Mouse (Mus musculus) CH12F3 (cell line): ENCODE results near the gene Stat3.

Experiments
- in situ Hi-C: fragments of 300-500 bp; cut with MboI; formaldehyde crosslinking; loops from 2 replicates; pipeline ENCODE4 v1.14.3; 2020; ENCODE audit warnings: low sequenced_read_pairs

The Stat3 gene

DNA sequence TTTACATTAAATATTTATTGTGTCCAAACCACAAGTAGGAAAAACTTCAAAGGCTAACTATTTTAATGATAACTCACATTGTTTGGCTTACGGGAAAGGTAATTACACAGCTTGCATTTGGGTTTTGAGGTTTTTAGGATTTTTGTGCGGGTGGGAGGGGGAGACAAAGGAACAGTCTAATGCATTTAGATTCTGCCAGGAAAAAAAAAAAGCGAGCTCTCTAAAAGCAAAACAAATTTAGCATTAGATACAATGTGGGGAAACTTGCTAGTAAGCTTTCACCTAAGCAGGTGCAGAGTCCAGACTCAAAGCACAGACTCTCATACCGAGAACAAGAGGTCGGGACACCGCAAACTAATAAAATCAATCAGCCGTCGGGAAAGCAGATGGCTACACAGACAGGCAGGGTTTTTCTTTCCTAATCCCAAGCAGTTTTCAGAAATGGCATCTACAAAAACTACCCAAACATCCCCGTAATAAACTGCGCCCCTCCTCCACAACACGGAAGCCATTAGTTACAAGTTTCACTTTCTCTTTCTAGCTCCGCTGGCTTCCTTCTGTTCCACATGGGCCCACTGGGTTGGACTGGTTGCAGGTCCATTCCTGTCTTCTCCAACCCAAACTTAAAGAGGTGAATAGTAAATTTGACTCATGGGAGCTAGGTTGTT lies 8.0 kb downstream of the Stat3 start:
- in situ Hi-C loops, result loop anchor here (5.0 kb wide), 1 partner anchor 34 kb away; no protein-coding TSS in a partner anchor

DNA sequence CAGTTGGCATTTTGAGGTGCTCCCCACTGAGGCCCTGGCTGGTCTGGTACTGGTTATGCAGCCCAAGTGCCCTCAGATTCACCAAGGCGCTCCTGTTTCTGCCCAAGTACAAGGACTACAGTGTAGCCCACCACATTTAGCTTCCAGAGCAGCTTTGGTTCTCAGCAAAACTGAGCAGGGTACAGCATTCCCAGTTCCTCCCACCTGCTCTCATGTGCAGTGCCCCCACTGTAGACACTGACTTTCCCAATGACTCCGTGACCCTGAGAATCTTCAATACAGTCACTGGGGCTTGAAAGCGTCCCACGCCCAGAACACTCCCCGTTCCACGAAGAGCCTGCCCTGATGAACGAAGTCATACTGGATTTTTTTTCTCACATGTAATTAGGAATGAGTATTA lies 8.7 kb downstream of the Stat3 start:
- in situ Hi-C loops, result loop anchor here (5.0 kb wide), 1 partner anchor 33 kb away; no protein-coding TSS in a partner anchor

DNA sequence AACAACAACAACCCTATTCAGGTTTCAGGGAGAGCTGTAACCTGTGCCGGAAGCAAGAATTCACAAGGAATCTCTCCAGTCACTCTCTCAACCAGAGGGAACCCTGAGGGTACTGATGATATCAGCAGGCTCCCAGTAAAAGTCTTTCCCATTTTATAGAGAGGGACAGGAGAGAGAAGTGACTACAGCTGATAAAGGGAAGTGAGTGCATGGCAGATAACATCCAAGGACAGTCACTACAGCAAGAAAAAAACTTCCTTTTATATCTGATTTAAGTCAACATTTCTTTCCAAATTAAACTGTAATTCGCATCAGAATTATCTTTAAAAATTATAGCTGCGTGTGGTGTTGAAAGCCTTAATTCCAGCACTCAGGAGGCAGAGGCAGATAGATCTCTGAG lies 12.0 kb downstream of the Stat3 start:
- in situ Hi-C loops, result no loop called here

DNA sequence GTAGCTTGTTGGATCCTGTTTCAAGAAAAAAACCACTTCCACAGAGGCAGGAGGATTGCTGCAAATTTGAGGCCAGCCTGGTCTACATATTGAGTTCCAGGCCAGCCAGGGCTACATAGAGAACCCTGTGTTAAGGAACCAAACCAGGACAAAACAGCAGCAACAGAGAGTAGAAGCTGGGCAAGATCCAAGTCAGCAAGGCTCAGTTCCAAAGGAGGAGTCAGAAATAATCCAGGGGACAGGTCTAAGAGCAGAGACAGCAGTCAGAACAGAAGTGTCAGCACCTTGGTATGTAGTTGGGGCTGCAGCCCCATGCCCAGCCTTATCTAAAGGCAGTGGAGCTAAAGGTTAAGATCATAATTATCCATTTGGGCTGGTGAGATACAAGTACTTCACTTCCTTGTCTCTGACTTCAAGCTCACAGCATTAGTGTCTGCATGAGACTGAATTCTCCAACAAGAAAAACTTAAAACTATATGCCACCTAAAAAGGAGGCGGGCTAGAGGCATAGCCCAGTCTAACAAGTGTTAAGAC lies 14.9 kb downstream of the Stat3 start:
- in situ Hi-C loops, result no loop called here

DNA sequence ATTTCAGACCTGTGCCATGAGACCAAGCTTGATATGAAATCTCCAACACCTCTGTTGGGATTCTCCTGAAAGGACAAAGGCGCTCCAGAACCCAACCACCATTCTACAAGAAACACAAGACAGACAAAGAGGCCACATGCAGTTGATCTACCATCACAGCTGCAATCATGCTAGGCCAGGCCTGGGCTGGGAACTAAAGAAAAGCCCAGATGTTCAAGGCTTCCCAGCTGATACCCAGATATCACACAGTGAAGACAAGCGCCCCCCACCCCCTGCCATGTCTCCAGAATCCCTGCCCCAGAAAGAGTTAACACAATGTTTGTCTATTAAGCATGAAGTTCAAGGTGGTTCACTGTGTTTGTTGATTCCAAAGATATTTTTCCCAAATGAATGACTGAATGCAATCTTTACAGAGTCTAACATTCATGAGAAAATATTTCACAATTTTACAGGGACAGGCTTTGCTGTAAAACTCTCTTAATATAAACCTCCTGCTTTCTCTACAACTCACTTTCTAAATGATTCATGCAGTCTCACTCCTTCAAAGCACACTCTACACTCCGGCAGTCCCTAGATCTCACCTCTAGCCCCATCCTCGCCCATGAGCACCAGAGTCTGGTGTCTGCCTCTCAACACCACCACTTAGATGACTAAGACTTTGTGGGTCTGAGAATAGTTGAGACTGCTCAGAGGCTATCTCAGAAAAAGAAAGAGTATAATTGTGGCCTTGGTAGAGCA lies 18.3 kb downstream of the Stat3 start:
- in situ Hi-C loops, result no loop called here

DNA sequence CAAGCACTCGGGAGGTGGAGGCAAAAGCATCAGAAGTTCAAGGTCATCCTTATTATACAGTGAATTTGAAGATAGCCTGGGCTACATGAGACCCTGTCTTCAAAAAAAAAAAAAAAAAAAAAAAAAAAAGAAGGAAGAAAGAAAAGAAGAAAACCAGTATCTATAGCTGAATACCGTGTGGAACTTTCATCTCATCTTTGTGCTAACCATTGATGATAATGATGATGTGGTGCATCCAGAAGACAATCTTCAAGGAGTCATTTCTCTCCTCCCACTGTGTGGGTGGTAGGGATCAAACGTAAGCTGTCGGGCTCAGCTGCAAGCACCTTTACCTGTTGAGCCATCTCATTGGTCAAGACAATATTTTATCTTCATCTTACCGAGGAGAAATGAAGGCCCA lies 21.3 kb downstream of the Stat3 start:
- in situ Hi-C loops, result no loop called here

DNA sequence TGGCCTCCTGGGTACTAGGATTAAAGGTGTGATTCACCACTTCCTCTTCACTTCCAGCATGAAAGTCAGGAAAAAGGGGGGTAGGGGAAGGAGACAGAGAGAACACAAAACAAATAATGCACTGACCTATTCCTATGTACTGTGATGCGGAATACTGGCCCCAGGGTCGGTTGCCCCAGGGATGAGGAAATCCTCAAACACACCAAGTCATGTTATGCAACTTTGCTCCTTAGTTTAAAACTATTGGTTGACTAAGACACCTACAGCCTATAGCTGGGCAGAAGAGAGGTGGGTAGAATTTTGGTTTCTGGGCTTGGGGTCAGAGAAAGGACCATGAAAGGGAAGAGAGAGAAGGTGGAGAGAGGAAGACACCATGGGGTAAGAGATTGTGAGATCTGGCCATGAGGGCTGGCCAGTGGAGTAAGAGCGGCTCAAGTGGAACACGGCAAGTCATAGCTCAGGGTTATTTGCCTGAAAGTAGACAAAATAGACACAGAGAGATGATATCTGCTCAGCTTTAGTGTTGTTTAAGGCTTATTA lies 22.8 kb downstream of the Stat3 start:
- in situ Hi-C loops, result no loop called here

DNA sequence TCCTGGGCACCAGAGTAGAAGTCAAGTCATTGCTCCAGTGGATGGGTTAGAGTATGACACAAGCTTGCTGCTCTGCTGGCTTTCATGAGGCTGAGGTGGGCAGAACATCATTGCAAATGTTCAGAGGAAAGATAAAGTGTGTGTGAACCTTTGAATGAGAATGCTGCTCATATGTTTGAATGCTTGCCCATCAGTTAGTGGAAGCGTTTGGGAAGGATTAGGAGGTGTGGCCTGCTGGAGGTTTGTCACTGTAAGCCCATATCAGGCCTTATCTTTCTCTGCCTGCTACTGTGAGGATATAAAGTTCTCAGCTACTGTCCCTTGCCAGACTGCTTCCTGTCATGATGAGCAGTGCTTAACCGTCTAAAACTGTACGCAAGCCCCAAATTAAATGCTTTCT lies 24.3 kb downstream of the Stat3 start:
- in situ Hi-C loops, result no loop called here

DNA sequence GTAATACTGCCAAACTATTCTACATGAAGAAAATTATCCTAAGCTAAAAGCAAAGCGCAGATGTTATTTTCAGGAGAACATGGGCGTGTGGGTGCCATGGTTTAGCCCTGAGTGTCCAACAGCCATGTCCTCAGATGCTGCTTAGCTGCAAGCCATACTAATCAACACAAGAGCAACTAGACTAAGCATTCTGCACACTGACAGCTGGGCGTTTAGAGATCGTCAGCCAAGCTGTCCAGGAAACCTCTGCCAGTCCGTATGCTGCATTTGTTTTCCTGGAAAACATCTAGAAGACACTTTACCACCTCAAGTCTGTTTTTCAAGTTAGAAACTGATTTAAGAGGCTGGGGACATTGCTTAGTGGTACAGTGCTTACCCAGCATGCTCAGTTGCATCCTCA lies 24.9 kb downstream of the Stat3 start:
- in situ Hi-C loops, result no loop called here

DNA sequence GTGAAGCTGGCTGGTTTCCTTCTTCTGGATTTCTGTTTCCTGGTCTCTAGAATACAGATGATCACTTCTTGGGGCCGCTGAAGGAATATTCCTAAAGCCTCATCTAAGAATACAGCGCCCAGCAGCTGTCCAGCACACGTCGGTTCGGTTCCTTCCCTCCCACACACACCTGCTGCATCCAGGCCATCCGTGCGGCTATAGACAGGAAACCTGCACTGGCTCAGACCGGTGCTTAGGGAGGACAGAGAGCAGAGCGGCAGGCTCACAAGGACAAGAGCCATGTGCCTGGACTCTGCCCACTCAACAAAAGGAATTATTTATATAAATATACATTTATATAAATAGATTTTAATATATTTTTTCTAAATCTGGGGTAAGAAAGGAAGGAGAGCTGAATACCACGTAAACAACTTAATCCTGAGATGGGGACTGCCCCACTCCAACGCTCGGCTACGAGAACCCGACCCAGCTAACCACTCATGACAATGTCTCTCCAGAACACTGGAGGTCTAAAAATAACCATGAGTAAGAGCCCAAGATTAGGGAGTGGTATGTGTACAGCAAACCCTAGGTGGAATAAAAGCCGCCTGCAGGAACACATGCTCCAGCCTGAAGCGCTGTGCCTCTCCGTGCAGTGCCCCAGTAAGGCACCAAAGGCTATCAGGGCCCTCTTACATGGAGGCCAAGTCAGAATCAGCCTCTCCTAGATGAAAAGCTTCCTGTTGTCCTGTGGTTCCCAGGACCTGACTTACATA lies 26.8 kb downstream of the Stat3 start:
- in situ Hi-C loops, result no loop called here

DNA sequence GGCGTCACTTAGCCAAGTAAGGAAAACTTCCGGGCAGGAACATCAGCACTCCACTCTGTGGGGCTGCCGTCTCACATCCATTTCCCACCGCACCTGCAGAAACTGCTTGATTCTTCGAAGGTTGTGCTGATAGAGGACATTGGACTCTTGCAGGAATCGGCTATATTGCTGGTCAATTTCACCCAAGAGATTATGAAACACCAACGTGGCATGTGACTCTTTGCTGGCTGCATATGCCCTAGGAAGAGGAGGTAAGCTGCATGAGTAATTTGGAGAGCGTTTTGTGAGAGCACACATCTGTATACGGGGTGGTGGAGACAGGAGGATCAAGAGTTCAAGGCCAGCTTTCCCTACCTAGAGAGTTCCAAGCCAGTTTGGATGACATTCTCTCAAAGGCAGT lies 30.8 kb downstream of the Stat3 start:
- in situ Hi-C loops, result no loop called here

DNA sequence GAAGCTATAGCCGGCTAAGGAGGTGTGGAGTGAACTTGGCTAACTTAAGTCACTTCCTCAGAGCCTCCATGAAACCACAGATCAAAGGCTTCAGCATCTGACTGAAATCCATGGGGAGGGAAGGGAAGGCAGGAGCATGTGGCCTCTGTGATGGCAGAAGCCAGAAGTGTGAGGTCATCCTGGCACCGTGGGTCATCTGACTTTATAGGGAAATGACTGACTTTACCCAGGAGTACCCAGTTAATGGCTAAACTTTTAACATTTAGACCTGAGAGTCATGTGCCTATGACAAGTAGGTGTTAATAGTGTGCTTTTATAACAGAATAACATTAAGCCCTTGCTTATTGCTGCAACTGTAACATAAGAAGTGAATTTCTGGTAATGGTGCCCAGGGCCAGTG lies 31.2 kb downstream of the Stat3 start:
- in situ Hi-C loops, result no loop called here

DNA sequence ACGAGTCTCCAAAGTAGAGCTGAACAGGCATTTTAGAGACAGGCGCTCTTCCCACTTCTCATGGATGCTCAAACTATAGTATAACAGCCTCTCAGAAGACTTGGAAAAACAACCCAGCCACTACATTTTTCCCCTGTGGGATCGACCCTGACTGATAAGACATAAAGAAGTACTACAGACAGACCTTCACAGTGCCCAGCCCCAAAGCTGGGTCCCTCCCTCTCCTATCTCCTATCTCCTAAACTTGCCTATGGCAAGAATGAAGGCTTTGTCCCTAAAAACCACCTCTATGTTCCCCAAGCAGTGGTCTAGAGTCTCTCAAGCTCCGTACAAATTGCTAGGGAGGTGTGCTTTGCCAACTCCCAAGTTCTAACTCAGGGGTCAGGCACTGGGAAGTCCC lies 32.5 kb downstream of the Stat3 start:
- in situ Hi-C loops, result no loop called here

DNA sequence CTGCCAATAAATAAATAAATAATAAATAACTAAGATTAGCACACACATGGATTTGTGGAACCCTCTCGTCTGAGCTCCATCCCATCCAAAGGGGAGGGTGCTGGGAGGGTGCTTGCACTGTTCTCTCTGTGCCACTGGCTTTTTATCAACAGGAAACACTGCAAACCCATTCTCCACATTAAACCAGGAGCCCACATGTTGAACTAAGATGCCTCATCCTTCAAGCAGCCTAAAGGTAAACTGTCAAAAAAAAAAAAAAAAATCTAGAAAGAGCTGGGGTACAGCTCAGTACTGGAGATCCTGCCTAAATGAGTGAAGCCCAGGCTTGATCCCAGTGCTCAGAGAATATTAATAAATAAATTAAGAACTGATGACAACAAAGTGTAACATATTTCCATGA lies 33.4 kb downstream of the Stat3 start:
- in situ Hi-C loops, result no loop called here

DNA sequence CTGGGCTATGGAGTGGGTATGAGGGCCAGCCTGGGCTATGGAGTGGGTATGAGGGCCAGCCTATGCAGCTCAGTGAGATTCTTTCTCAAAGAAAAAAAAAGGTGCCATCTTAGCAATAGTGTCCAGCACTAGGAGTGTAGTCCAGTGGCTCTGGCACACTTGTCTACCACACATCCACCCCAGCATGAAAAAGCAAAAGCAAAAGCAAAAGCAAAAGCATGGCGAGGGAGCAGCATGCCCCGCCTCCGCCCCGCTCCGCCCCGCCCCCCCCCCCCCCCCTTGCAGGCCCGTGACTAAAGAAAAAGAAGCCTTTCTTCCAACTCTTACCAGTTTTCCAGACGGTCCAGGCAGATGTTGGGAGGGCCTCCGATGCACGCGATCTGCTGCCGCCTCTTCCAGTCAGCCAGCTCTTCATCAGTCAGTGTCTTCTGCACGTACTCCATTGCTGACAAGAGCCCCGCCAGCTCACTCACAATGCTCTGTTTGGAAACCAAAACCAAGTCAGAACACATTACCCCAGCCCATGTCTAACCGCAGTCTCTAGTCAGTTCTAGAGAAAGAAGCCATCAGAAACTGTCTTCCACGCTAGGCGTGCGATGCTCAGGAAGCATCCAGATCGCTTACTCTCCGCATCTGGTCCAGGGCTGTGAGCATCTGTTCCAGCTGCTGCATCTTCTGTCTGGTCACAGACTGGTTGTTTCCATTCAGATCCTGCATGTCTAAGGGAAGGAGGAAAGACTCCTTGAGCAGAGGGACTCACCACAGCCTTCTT lies 34.6 kb downstream of the Stat3 start:
- in situ Hi-C loops, result no loop called here

DNA sequence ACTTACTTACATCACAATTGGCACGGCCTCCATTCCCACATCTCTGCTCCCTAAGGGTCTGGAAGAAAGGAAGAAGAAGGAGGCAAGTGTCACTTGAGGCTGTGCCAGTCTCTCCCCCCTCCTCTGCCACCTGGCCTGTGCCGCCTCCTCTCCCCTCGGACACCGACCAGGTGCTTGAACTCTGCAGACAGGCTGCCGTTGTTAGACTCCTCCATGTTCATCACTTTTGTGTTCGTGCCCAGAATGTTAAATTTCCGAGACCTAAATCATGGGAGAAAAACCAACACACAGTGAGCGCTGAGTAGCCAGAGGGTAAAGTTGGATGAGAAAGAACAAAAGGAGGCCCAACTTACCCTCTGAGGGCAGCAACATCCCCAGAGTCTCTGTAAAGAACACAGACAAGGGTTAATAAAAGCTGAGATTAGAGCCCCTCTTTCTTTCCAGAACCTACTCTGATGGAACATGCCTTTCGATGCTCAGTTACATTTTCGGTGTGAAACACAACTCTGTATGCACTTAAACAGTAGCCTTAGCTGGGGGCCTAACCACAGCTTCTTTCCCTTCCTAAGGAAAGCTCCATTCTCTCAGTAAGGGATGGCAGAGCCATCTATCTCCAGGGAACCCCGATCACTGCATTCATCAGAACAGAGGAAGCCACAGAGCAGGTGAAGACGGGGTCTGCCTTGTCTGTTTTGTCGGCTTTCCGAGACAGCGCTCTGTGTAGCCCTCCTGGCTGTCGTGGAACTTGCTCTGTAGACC lies 40.7 kb downstream of the Stat3 start:
- in situ Hi-C loops, result loop anchor here (5.0 to 10.0 kb wide), 2 partner anchors 34 to 166 kb away; no protein-coding TSS in a partner anchor

DNA sequence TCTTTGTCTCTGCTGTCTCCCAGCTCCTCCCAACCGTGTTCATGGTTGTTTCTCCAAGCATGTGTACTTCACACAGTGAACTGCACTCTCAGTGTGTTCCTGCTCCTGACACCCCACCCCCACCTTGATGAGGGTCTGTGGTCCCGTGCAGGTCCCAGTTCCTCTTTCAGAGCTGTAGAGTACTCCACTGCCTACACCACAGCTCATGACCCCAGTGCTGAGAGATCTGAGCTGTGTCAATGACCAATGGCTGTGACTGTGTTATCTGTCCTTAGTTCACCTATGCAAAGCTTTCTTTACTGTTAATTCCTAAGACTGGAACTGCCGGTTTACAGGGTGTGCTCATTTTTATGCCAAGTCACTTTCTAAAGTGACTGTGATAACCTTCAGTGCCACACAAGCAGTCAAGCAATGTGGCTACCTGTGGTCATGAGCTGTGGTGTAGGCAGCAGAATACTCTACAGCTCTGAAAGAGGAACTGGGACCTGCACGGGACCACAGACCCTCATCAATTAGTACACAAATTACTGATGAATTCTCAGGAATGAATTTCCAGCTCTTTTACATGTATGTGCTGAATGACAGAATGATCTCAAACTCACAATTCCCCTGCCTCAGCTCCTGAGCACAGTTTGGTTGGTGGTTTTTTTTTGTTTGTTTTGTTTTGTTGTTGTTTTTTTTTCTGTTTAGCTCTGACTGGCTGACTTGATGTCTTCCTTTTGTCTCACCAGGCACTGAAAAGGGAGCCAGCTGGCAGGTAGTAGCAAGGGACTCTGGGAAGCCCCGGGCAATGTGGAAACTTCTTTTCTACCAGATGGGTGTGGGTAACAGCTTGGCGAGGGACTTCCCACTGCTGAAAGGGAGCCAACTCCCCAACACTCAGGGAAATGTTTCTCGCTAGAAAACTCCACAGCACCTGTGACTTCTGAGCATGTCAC lies 41.8 kb downstream of the Stat3 start:
- in situ Hi-C loops, result loop anchor here (5.0 to 10.0 kb wide), 2 partner anchors 35 to 167 kb away; no protein-coding TSS in a partner anchor

DNA sequence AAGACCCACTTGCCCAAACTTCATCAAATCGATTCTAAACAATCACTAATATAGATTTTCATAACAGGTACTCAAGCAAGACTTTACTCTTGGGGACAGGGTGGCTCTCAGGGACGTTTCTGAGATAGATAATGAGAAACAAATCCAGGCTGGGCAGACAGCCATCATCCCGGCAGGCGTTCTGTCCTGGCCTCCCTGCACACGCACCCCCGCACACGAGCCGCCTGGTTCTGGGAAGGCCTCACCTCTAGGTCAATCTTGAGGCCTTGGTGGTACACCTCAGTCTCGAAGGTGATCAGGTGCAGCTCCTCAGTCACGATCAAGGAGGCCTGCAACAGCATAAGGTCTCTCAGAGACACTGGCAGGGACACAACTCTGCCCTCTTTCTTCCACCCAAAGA lies 43.3 kb downstream of the Stat3 start:
- in situ Hi-C loops, result loop anchor here (5.0 to 10.0 kb wide), 2 partner anchors 36 to 169 kb away; no protein-coding TSS in a partner anchor
